Mouse (Mus musculus): Measurements from ENCODE around the gene Mt1. TPM values are rescaled to one million over a fixed set of nuclear protein-coding genes. Genes with fewer than 3 reads are reported as not detected.

The Mt1 gene
- polyA plus RNA-seq, 1 experiment from 2014 or later, result 662 TPM

- H3K4me1 ChIP-seq (ENCODE audit: control insufficient read depth, insufficient read depth, low read length), result peaks cover 27% of the 10 kb centered on the region
- peak overlapping the region; percentile 61 for H3K9ac ChIP-seq (ENCODE audit: low read length)
- H3K36me3 ChIP-seq (ENCODE audit: control insufficient read depth, insufficient read depth), result no peaks in the 10 kb centered on the region
- ATAC-seq (replicated peaks; ENCODE audit: extremely low read depth, insufficient read depth, low FRiP score), result no peak
- H3K27me3 ChIP-seq (ENCODE audit: control insufficient read depth, insufficient read depth, low read length), result peaks cover 11% of the 10 kb centered on the region; the same call in 1 of the 2 replicates
- H3K4me2 ChIP-seq (ENCODE audit: low read depth, low read length), result peak overlapping the region; percentile 61
- WGBS, result 71% methylated on average over 13 of the region's 13 CpGs
- H3K9me3 ChIP-seq (replicated peaks; ENCODE audit: control insufficient read depth, low read length), result no peaks in the 10 kb centered on the region
- H3K4me3 ChIP-seq (ENCODE audit: low read length), result peak overlapping the region; percentile 48
- H3K27ac ChIP-seq (ENCODE audit: low read length), result 0 out of 2 replicates have a peak overlapping the region, but pooled peaks have one; percentile 38
Measured at GRCm38 (mm10) chr8:94182055-94182929, 3.4 kb downstream of the Mt1 start.

- Histone ChIP-seq H3K4me2 (ENCODE audit: low read depth, low read length) (peak overlapping the region; percentile 61), H3K27me3 (ENCODE audit: control insufficient read depth, insufficient read depth, low read length) (peaks cover 11% of the 10 kb centered on the region; the same call in 1 of the 2 replicates), H3K27ac (ENCODE audit: low read length) (peak overlapping the region; percentile 38), H3K4me3 (ENCODE audit: low read length) (peak overlapping the region; percentile 48), H3K36me3 (ENCODE audit: control insufficient read depth, insufficient read depth) (no peaks in the 10 kb centered on the region), H3K9ac (ENCODE audit: low read length) (peak overlapping the region; percentile 61), H3K4me1 (ENCODE audit: control insufficient read depth, insufficient read depth, low read length) (peaks cover 27% of the 10 kb centered on the region), H3K9me3 (replicated peaks; ENCODE audit: control insufficient read depth, low read length) (no peaks in the 10 kb centered on the region)
- ATAC-seq (replicated peaks; ENCODE audit: extremely low read depth, insufficient read depth, low FRiP score), result peak; percentile 79
- 0% methylated on average over 16 of the region's 16 CpGs for WGBS
Measured at GRCm38 (mm10) chr8:94183117-94183516, 4.2 kb downstream of the Mt1 start.

- WGBS, result 46% methylated on average over 12 of the region's 12 CpGs
- H3K9me3 ChIP-seq (replicated peaks; ENCODE audit: control insufficient read depth, low read length), result no peaks in the 10 kb centered on the region
- H3K4me1 ChIP-seq (ENCODE audit: control insufficient read depth, insufficient read depth, low read length), result peaks cover 24% of the 10 kb centered on the region
- H3K9ac ChIP-seq (ENCODE audit: low read length), result no peak overlapping the region
- no peaks in the 10 kb centered on the region for H3K36me3 ChIP-seq (ENCODE audit: control insufficient read depth, insufficient read depth)
- peaks cover 11% of the 10 kb centered on the region; the same call in 1 of the 2 replicates for H3K27me3 ChIP-seq (ENCODE audit: control insufficient read depth, insufficient read depth, low read length)
- no peak for ATAC-seq (replicated peaks; ENCODE audit: extremely low read depth, insufficient read depth, low FRiP score)
- no peak overlapping the region for H3K4me3 ChIP-seq (ENCODE audit: low read length)
- no peak overlapping the region for H3K27ac ChIP-seq (ENCODE audit: low read length)
- H3K4me2 ChIP-seq (ENCODE audit: low read depth, low read length), result no peak overlapping the region
Measured at GRCm38 (mm10) chr8:94184357-94184843, 5.5 kb downstream of the Mt1 start.

- Histone ChIP-seq H3K27me3 (ENCODE audit: control insufficient read depth, insufficient read depth, low read length) (peaks cover 9% of the 10 kb centered on the region; the same call in 1 of the 2 replicates), H3K4me2 (ENCODE audit: low read depth, low read length) (no peak overlapping the region), H3K4me3 (ENCODE audit: low read length) (no peak overlapping the region), H3K9me3 (replicated peaks; ENCODE audit: control insufficient read depth, low read length) (no peaks in the 10 kb centered on the region), H3K4me1 (ENCODE audit: control insufficient read depth, insufficient read depth, low read length) (peaks cover 18% of the 10 kb centered on the region), H3K9ac (ENCODE audit: low read length) (no peak overlapping the region), H3K27ac (ENCODE audit: low read length) (no peak overlapping the region), H3K36me3 (ENCODE audit: control insufficient read depth, insufficient read depth) (no peaks in the 10 kb centered on the region)
- 63% methylated on average over 6 of the region's 6 CpGs for WGBS
- ATAC-seq (replicated peaks; ENCODE audit: extremely low read depth, insufficient read depth, low FRiP score), result no peak
Measured at GRCm38 (mm10) chr8:94185791-94186190, 6.9 kb downstream of the Mt1 start.

- H3K4me2 ChIP-seq (ENCODE audit: low read depth, low read length), result peak overlapping the region; percentile 52
- H3K27me3 ChIP-seq (ENCODE audit: control insufficient read depth, insufficient read depth, low read length), result peaks cover 9% of the 10 kb centered on the region; the same call in 1 of the 2 replicates
- H3K27ac ChIP-seq (ENCODE audit: low read length), result no peak overlapping the region
- ATAC-seq (replicated peaks; ENCODE audit: extremely low read depth, insufficient read depth, low FRiP score), result peak; percentile 59
- H3K9me3 ChIP-seq (replicated peaks; ENCODE audit: control insufficient read depth, low read length), result no peaks in the 10 kb centered on the region
- H3K9ac ChIP-seq (ENCODE audit: low read length), result peak overlapping the region; percentile 46
- 3% methylated on average over 17 of the region's 17 CpGs for whole genome bisulfite sequencing
- H3K4me3 ChIP-seq (ENCODE audit: low read length), result no peak overlapping the region; the same call in 1 of the 2 replicates
- H3K4me1 ChIP-seq (ENCODE audit: control insufficient read depth, insufficient read depth, low read length), result peaks cover 18% of the 10 kb centered on the region
- H3K36me3 ChIP-seq (ENCODE audit: control insufficient read depth, insufficient read depth), result no peaks in the 10 kb centered on the region
Measured at GRCm38 (mm10) chr8:94186542-94186941, 7.7 kb downstream of the Mt1 start.

GRCm38 (mm10) chr8:94187290-94188002 is 8.6 kb downstream of the Mt1 start:
- peaks cover 9% of the 10 kb centered on the region; the same call in 1 of the 2 replicates for H3K27me3 ChIP-seq (ENCODE audit: control insufficient read depth, insufficient read depth, low read length)
- no peak overlapping the region for H3K27ac ChIP-seq (ENCODE audit: low read length)
- no peak for ATAC-seq (replicated peaks; ENCODE audit: extremely low read depth, insufficient read depth, low FRiP score)
- WGBS, result 48% methylated on average over 21 of the region's 21 CpGs
- H3K36me3 ChIP-seq (ENCODE audit: control insufficient read depth, insufficient read depth), result no peaks in the 10 kb centered on the region
- no peak overlapping the region for H3K4me3 ChIP-seq (ENCODE audit: low read length)
- H3K4me2 ChIP-seq (ENCODE audit: low read depth, low read length), result no peak overlapping the region
- no peaks in the 10 kb centered on the region for H3K9me3 ChIP-seq (replicated peaks; ENCODE audit: control insufficient read depth, low read length)
- H3K9ac ChIP-seq (ENCODE audit: low read length), result no peak overlapping the region
- H3K4me1 ChIP-seq (ENCODE audit: control insufficient read depth, insufficient read depth, low read length), result peaks cover 18% of the 10 kb centered on the region

- ATAC-seq (replicated peaks; ENCODE audit: extremely low read depth, insufficient read depth, low FRiP score), result no peak
- H3K4me3 ChIP-seq (ENCODE audit: low read length), result no peak overlapping the region
- 47% methylated on average over 13 of the region's 13 CpGs for WGBS
Measured at GRCm38 (mm10) chr8:94189275-94190031, 10.6 kb downstream of the Mt1 start.

GRCm38 (mm10) chr8:94191101-94191691 is 12.3 kb downstream of the Mt1 start:
- Histone ChIP-seq H3K9me3 (replicated peaks; ENCODE audit: control insufficient read depth, low read length) (no peaks in the 10 kb centered on the region), H3K27me3 (ENCODE audit: control insufficient read depth, insufficient read depth, low read length) (no peaks in the 10 kb centered on the region; the same call in 1 of the 2 replicates), H3K9ac (ENCODE audit: low read length) (0 out of 2 replicates have a peak overlapping the region, but pooled peaks have one; percentile 38), H3K4me3 (ENCODE audit: low read length) (peak overlapping the region; percentile 39), H3K36me3 (ENCODE audit: control insufficient read depth, insufficient read depth) (no peaks in the 10 kb centered on the region), H3K4me2 (ENCODE audit: low read depth, low read length) (peak overlapping the region; percentile 65), H3K4me1 (ENCODE audit: control insufficient read depth, insufficient read depth, low read length) (peaks cover 7% of the 10 kb centered on the region; the same call in 1 of the 2 replicates), H3K27ac (ENCODE audit: low read length) (no peak overlapping the region)
- ATAC-seq (replicated peaks; ENCODE audit: extremely low read depth, insufficient read depth, low FRiP score), result no peak; the same call in 1 of the 2 replicates
- WGBS, result 27% methylated on average over 21 of the region's 21 CpGs

More at GRCm38 (mm10) chr8:94189275-94190031, 10.6 kb downstream of the Mt1 start:
- H3K4me2 ChIP-seq (ENCODE audit: low read depth, low read length), result no peak overlapping the region
- H3K27me3 ChIP-seq (ENCODE audit: control insufficient read depth, insufficient read depth, low read length), result peaks cover 2% of the 10 kb centered on the region; the same call in 1 of the 2 replicates
- no peaks in the 10 kb centered on the region for H3K36me3 ChIP-seq (ENCODE audit: control insufficient read depth, insufficient read depth)
- H3K9ac ChIP-seq (ENCODE audit: low read length), result no peak overlapping the region
- peaks cover 7% of the 10 kb centered on the region; the same call in 1 of the 2 replicates for H3K4me1 ChIP-seq (ENCODE audit: control insufficient read depth, insufficient read depth, low read length)
- no peak overlapping the region; the same call in 1 of the 2 replicates for H3K27ac ChIP-seq (ENCODE audit: low read length)
- H3K9me3 ChIP-seq (replicated peaks; ENCODE audit: control insufficient read depth, low read length), result no peaks in the 10 kb centered on the region
